Mouse (Mus musculus) neural tube, embryonic 12.5 days (tissue): ENCODE data around the gene Wdr54. TPM values are rescaled to one million over a fixed set of nuclear protein-coding genes. Genes with fewer than 3 reads are reported as not detected.
A peak's percentile ranks its signal among the peaks of the same experiment; 100 is the strongest.

Source experiments
- ATAC-seq: fragments of 200-750 bp; cut with Nextera tagmentation; 2 replicates; pipeline ENCODE4 v1.8.0; 2017; ENCODE audit warnings: low read depth, mild to moderate bottlenecking, moderate TSS enrichment, moderate library complexity; ENCODE audit not compliant: low FRiP score
- H3K27ac ChIP-seq: fragments of 300-500 bp; sonication (generic); 2 replicates; pipeline ENCODE4 v1.5.1; 2016
- H3K27me3 ChIP-seq: fragments of 300-500 bp; sonication (generic); replicated peaks from 2 replicates; pipeline ENCODE4 v1.6.1; 2016; ENCODE audit warnings: mild to moderate bottlenecking
- H3K36me3 ChIP-seq: fragments of 300-500 bp; sonication (generic); 2 replicates; pipeline ENCODE4 v1.6.1; 2016; ENCODE audit warnings: mild to moderate bottlenecking
- H3K4me1 ChIP-seq: fragments of 300-500 bp; sonication (generic); 2 replicates; pipeline ENCODE4 v1.6.1; 2016
- H3K4me2 ChIP-seq: fragments of 300-500 bp; sonication (generic); replicated peaks from 2 replicates; pipeline ENCODE4 v1.6.1; 2016; ENCODE audit warnings: mild to moderate bottlenecking
- H3K4me3 ChIP-seq: fragments of 300-500 bp; sonication (generic); 2 replicates; pipeline ENCODE4 v1.5.1; 2016
- H3K9ac ChIP-seq: fragments of 300-500 bp; sonication (generic); 2 replicates; pipeline ENCODE4 v1.6.1; 2016; ENCODE audit warnings: mild to moderate bottlenecking
- H3K9me3 ChIP-seq: fragments of 300-500 bp; sonication (generic); 2 replicates; pipeline ENCODE4 v1.6.1; 2016; ENCODE audit warnings: mild to moderate bottlenecking
- WGBS: fragments of 180-500 bp; shearing (Covaris S2); methylation state at CpG from one replicate; pipeline ENCODE4 v1.1.7; 2016; 5-methylcytosine and 5-hydroxymethylcytosine counted together
- polyA plus RNA-seq: library from polyadenylated mRNA; unstranded; fragments of >200 nt; fragmentation: Nextera tagmentation; extraction: Ambion mirVana; gene quantifications from 2 replicates; pipeline ENCODE4 v1.2.1, GENCODE M21; 2016

Gene Wdr54
- polyA plus RNA-seq, 1 experiment from 2014 or later = 11.5 TPM

DNA sequence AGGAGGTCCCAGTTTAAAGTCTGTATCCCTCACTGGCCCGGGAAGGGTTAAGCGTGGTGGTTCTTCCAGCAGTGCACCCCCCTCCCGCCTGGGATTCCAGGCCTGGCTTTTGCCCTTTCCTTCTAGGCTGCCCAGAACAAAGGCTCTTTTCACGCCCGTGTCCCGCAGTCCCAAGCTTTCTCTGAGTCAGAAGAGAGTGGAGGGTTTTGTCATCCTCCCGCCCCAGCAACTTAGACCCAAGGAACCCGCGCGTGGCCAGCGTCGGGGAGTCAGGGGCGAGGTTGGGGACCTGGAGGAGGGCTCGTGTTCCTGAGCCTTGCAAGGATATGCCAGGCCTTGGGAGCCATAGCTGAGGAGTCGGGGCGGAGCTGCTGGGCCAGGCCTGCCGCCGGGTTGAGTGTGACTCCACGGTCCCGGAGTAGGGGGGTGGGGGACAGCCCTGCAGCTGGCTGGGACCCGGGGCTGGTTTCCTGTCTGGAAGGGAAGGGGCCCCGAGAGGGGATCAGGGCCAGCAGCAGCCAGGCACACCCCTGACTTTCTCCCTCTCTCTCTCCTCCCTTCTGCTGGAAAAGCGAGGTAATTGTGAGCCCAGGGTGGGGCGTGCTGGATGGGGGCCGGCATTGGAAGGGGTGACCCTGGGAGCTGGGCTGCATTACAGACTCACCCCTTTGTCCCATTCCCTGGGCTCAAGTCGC is 19.2 kb downstream of the Wdr54 start:
- H3K9ac ChIP-seq = peak overlapping the region; percentile 83
- ATAC-seq = peak; percentile 85
- peak overlapping the region; percentile 45 for H3K4me3 ChIP-seq
- H3K4me1 ChIP-seq = peaks cover 47% of the 10 kb centered on the region
- H3K36me3 ChIP-seq = no peaks in the 10 kb centered on the region
- peak overlapping the region; percentile 92 for H3K27ac ChIP-seq
- H3K27me3 ChIP-seq = peaks cover 10% of the 10 kb centered on the region; the same call in 1 of the 2 replicates
- H3K4me2 ChIP-seq = peak overlapping the region; percentile 69
- WGBS = under 1% methylated on average over 26 of the region's 26 CpGs
- no peaks in the 10 kb centered on the region for H3K9me3 ChIP-seq

- Histone ChIP-seq H3K36me3 (no peaks in the 10 kb centered on the region), H3K27ac (peak overlapping the region; percentile 92), H3K9me3 (no peaks in the 10 kb centered on the region), H3K4me1 (peaks cover 40% of the 10 kb centered on the region), H3K27me3 (peaks cover 10% of the 10 kb centered on the region; the same call in 1 of the 2 replicates), H3K4me2 (peak overlapping the region; percentile 69), H3K4me3 (peak overlapping the region; percentile 45), H3K9ac (peak overlapping the region; percentile 83; the same call in 1 of the 2 replicates)
- ATAC-seq = no peak
- WGBS = 15% methylated on average over 5 of the region's 5 CpGs
These were observed 19.8 kb downstream of the Wdr54 start for GRCm38 (mm10) chr6:83136291-83136880.

DNA sequence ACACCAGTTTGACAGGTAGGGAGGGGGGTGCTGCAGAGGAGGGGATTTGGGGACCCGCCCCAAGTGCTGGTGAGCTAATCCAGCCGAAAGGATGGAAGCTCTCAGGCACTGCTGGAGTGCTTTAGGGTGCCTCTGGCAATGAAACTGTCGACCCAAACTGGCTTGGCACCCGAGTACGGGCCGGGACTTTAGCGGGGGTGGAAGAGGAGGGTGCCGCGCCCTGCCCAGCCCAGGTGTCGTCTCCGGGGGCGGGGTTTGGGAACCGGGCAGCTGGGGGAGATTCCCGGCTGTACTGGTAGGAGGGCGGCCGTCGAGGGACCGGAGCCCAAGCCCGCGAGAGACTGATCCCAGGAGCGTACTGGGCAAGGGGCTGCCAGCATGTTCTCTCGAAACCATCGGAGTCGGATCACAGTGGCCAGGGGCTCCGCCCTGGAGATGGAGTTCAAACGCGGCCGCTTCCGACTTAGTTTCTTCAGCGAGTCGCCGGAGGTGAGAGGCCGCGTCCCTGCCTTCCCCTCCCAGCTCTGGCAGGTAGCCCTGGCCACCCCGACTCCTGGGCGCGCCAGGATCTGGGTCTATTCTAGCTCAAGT is 20.5 kb downstream of the Wdr54 start:
- ATAC-seq = no peak
- Histone ChIP-seq H3K27me3 (peaks cover 10% of the 10 kb centered on the region; the same call in 1 of the 2 replicates), H3K4me3 (peak overlapping the region; percentile 45), H3K9me3 (no peaks in the 10 kb centered on the region), H3K4me2 (peak overlapping the region; percentile 69), H3K27ac (no peak overlapping the region), H3K9ac (peak overlapping the region; percentile 83), H3K36me3 (no peaks in the 10 kb centered on the region), H3K4me1 (peaks cover 36% of the 10 kb centered on the region)
- WGBS = 6% methylated on average over 37 of the region's 37 CpGs

DNA sequence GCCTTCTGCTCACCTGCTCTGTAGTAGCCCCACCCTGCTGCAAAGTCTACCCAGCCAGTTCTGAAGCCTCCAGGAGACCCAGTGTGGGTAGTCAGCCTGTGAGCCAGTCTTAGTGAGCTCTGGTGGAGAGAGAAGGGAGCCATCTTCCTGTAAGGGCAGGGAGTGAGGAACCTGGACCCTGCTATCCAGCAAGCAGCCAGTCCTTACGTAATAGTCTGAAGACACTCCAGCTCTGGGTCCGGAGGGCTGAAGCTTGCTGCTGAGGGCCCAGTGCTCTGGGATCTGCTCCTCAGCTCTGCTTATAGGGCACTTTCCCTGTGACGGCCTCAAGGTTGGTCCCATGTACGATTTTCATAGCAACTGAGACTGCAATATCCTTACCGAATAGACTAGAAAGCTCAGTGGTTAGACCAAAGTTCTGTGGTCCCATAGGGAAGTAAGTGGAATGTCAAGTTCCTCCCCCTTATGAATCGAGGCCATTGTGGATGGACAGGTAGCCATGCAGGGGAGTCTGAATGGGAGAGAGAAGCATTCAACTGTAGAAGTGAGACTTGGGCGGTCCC is 21.2 kb downstream of the Wdr54 start, which contains the start of gene Rtkn:
TSS of gene Rtkn (plus strand) at position 513 of the 563 bp plus-strand sequence.
- Histone ChIP-seq H3K36me3 (no peaks in the 10 kb centered on the region), H3K4me1 (peaks cover 36% of the 10 kb centered on the region), H3K4me3 (peak within 1 kb of the TSS; percentile 45), H3K27ac (no peak within 1 kb of the TSS), H3K27me3 (peaks cover 10% of the 10 kb centered on the region; the same call in 1 of the 2 replicates), H3K9ac (peak within 1 kb of the TSS; percentile 83), H3K4me2 (peak within 1 kb of the TSS; percentile 69), H3K9me3 (no peaks in the 10 kb centered on the region)
- no peak for ATAC-seq
- 65% methylated on average over 7 of the region's 7 CpGs for WGBS

DNA sequence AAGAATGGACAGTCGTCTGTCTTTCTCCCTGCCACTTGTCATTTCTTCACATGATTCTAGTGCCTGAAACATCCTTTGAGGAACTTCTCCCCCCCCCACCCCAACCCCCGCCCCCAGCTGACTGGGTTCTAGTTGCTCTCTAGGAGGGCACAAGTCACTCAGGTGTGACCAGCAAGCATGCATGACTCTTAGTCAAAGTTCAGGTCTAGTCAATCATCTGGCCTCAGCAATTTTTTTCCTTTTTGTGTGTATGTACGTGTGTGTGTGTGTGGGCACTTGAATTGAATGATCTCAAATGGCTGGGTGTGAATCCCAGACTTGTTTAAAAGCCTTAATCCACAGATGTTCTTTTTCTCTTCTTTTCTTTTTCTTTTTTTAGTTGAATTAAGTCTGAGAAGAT is 22.0 kb downstream of the Wdr54 start:
- Histone ChIP-seq H3K9ac (no peak overlapping the region), H3K27ac (no peak overlapping the region), H3K9me3 (no peaks in the 10 kb centered on the region), H3K4me1 (peaks cover 36% of the 10 kb centered on the region), H3K36me3 (no peaks in the 10 kb centered on the region), H3K4me2 (no peak overlapping the region), H3K4me3 (no peak overlapping the region), H3K27me3 (peaks cover 10% of the 10 kb centered on the region; the same call in 1 of the 2 replicates)
- WGBS = 79% methylated on average over 3 of the region's 3 CpGs
- no peak for ATAC-seq

- no peak overlapping the region for H3K4me2 ChIP-seq
- peaks cover 21% of the 10 kb centered on the region for H3K4me1 ChIP-seq
- H3K27me3 ChIP-seq = peaks cover 10% of the 10 kb centered on the region; the same call in 1 of the 2 replicates
- H3K36me3 ChIP-seq = no peaks in the 10 kb centered on the region
- WGBS = 86% methylated on average over 9 of the region's 9 CpGs
- H3K9ac ChIP-seq = no peak overlapping the region
- no peak overlapping the region for H3K4me3 ChIP-seq
- no peak overlapping the region for H3K27ac ChIP-seq
- H3K9me3 ChIP-seq = no peaks in the 10 kb centered on the region
- ATAC-seq = no peak
These were observed 23.8 kb downstream of the Wdr54 start for GRCm38 (mm10) chr6:83132176-83132919.

DNA sequence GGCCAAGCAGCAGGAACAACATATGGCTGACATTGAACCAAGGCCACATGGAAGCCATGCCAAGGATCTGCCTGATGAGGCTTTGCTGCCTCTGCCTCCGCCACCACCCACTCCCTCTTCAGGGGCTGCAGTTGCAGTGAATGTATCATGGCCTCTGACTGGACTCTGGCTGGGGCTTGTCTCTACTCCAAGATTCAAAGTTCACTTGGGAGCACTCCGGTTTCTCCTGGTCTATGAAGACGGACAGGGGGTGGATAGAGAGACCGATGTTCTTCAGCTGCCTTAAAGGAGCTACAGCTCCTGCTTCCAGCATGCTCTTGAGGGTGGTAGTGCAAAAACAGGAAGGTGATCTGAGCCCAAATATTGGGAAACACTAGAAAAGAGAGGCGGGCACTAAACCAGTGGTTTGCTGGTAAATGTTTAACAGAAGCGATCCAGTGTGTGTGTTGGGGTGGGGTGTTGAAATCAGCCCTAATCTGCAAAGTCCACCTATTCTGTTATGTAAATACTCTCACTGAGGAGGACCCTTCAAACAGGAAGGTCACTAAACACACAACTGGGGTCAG is 24.6 kb downstream of the Wdr54 start:
- no peaks in the 10 kb centered on the region for H3K36me3 ChIP-seq
- H3K9me3 ChIP-seq = no peaks in the 10 kb centered on the region
- H3K4me2 ChIP-seq = no peak overlapping the region
- H3K27ac ChIP-seq = no peak overlapping the region
- WGBS = 77% methylated on average over 6 of the region's 6 CpGs
- no peak for ATAC-seq
- H3K4me1 ChIP-seq = peaks cover 13% of the 10 kb centered on the region
- H3K27me3 ChIP-seq = peaks cover 10% of the 10 kb centered on the region; the same call in 1 of the 2 replicates
- H3K4me3 ChIP-seq = no peak overlapping the region
- H3K9ac ChIP-seq = no peak overlapping the region

- Histone ChIP-seq H3K4me2 (no peak overlapping the region), H3K27ac (no peak overlapping the region), H3K9me3 (no peaks in the 10 kb centered on the region), H3K27me3 (no peaks in the 10 kb centered on the region), H3K4me1 (peaks cover 21% of the 10 kb centered on the region), H3K4me3 (no peak overlapping the region), H3K36me3 (no peaks in the 10 kb centered on the region), H3K9ac (no peak overlapping the region)
- 95% methylated on average over 5 of the region's 5 CpGs for WGBS
- no peak for ATAC-seq
These were observed 28.8 kb downstream of the Wdr54 start for GRCm38 (mm10) chr6:83127419-83127818.

DNA sequence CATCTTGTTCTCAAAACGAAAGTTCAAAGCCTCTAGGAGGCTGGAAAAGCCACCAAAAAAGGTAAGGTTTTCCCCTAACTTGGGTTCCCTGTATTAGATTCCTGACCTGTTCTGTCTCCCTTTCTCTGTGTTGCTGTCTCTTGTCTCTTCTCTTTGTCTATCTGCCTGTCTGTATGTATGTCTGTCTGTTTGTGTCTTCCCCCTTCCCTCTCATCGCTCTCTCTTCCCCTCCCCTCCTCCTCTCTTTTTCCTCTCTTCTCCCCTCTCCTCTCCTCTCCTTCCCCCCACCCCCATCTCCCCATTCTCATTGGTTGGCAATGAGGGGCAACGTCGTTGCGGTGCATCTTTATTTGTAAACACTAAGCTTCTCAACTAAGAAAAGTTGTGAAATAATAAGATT is 30.9 kb downstream of the Wdr54 start, which contains the start of gene Ino80b:
TSS of gene Ino80b (minus strand) at position 101 of the 400 bp plus-strand sequence.
- Histone ChIP-seq H3K9ac (peak within 1 kb of the TSS; percentile 65), H3K36me3 (no peaks in the 10 kb centered on the region), H3K4me1 (peaks cover 26% of the 10 kb centered on the region), H3K4me3 (peak within 1 kb of the TSS; percentile 77), H3K27me3 (no peaks in the 10 kb centered on the region), H3K27ac (no peak within 1 kb of the TSS), H3K9me3 (no peaks in the 10 kb centered on the region), H3K4me2 (peak within 1 kb of the TSS; percentile 91)
- ATAC-seq = no peak
- WGBS = 27% methylated on average over 5 of the region's 5 CpGs

DNA sequence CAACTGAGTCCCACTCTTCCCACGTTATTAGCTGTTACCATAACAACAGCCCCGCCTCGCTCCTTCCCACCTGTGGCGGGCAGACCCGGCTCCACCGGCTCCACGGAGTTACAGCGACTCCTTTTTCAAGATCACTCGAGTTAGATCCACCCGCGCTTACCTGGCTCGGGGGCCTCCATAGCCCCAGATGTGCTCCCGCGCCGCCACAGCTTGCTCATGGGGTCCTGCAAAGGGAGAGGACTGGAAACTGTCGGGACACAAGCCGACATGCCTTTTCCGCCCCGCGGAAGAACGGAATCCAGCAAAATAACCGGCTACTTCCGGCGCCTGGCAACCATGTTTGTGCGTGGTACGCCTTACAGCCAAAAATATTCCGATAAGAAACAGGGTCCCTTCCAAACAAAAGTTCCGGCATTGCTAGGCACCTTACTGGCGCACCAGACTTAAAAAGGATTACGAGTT is 31.3 kb downstream of the Wdr54 start:
- under 1% methylated on average over 30 of the region's 30 CpGs for WGBS
- Histone ChIP-seq H3K4me3 (peak overlapping the region; percentile 77), H3K27ac (no peak overlapping the region), H3K9ac (peak overlapping the region; percentile 65), H3K4me2 (peak overlapping the region; percentile 91), H3K4me1 (peaks cover 30% of the 10 kb centered on the region), H3K9me3 (no peaks in the 10 kb centered on the region), H3K36me3 (no peaks in the 10 kb centered on the region), H3K27me3 (no peaks in the 10 kb centered on the region)
- 0 out of 2 replicates have a peak, but pooled peaks have one; percentile 2 for ATAC-seq

GRCm38 (mm10) chr6:83122961-83123360 is 33.2 kb downstream of the Wdr54 start:
- H3K9ac ChIP-seq = peak overlapping the region; percentile 96
- H3K36me3 ChIP-seq = peaks cover 17% of the 10 kb centered on the region
- H3K27ac ChIP-seq = no peak overlapping the region
- H3K4me1 ChIP-seq = peaks cover 45% of the 10 kb centered on the region
- 68% methylated on average over 5 of the region's 5 CpGs for WGBS
- H3K27me3 ChIP-seq = no peaks in the 10 kb centered on the region
- H3K9me3 ChIP-seq = no peaks in the 10 kb centered on the region
- no peak for ATAC-seq
- H3K4me2 ChIP-seq = peak overlapping the region; percentile 88
- no peak overlapping the region for H3K4me3 ChIP-seq
